Mouse (Mus musculus) colon, adult 2 months (tissue): ENCODE measurements around the gene Huwe1. TPM values are rescaled to one million over a fixed set of nuclear protein-coding genes. Genes with fewer than 3 reads are reported as not detected.

Source experiments
- polyA plus RNA-seq: library from polyadenylated mRNA; depleted of rRNA; stranded (reverse); fragments of >200 nt; gene quantifications from 2 replicates; pipeline ENCODE4 v1.2.3, GENCODE M21; 2012; rRNA removed

Gene Huwe1
- 38.7 and 51.9 TPM in 2 replicates for polyA plus RNA-seq

GRCm38 (mm10) chrX:151800701-151801511 is at the start of gene Huwe1:
Gene Huwe1, plus strand, starts transcription at chrX:151800807.

Other genes with a start within 250 kb of the Huwe1 start
- gene Hsd17b10, start 201.0 kb downstream of the Huwe1 start, polyA plus RNA-seq = 46.0 and 50.6 TPM in 2 replicates
- 0.59 and 0.67 TPM in 2 replicates for gene Ribc1, start 215.5 kb downstream of the Huwe1 start, polyA plus RNA-seq
- 10.3 and 12.0 TPM in 2 replicates for gene Smc1a, start 215.6 kb downstream of the Huwe1 start, polyA plus RNA-seq